Comparison of ENCODE assay signal across 25 mouse cellular contexts in genomic region chr9:17556186-17556585, GRCm38 (mm10).
DNase-seq lines count a peak whose midpoint lies in the region; ATAC-seq and TF ChIP-seq lines count a peak whose summit lies in the region.
"Had no signal": no experiment of that assay in that cellular context is flagged by ENCODE, and none has a peak within 500 bp of the region (broad histone marks: within the 10 kb centered on the region; RNA-seq: fewer than 3 reads in every experiment).

No protein-coding gene starts in this region.

- H3K4me1 ChIP-seq in CH12.LX (ENCODE audit: control insufficient read depth in 1 of 2, insufficient read depth in 2 of 2): no peaks in the 10 kb centered on the region
- no peaks in the 10 kb centered on the region for H3K4me1 ChIP-seq in ES-Bruce4 (ENCODE audit: control insufficient read depth, insufficient read depth, low read length)
- peaks cover 3 to 5% of the 10 kb centered on the region in 2 experiments; a peak in 3 of 4 replicates for H3K4me1 ChIP-seq in ES-E14 (ENCODE audit: control insufficient read depth in 2 of 2, insufficient read depth in 2 of 2, low read length in 2 of 2, poor library complexity in 1 of 2)
- H3K4me1 ChIP-seq in liver, embryonic 11.5 days (replicated peaks; ENCODE audit: control insufficient read depth, insufficient read depth, low read length): no peaks in the 10 kb centered on the region
- H3K4me1 ChIP-seq: embryonic facial prominence, embryonic 13.5 days; embryonic facial prominence, embryonic 15.5 days; forebrain, embryonic 10.5 days; forebrain, embryonic 12.5 days had no signal

- in situ Hi-C loops in CH12.LX (cut with MboI; ENCODE audit: low pct_ligation_motif_present, low pct_unique_long_range_greater_than_20kb, low sequenced_read_pairs): no loop called here
- in situ Hi-C loops in ES-E14 (cut with MboI; ENCODE audit: low sequenced_read_pairs in 2 of 2, unreplicated experiment in 2 of 2): no loop called here

- no peaks in the 10 kb centered on the region for H3K36me3 ChIP-seq in CH12.LX (replicated peaks in 1 of 2; ENCODE audit: control insufficient read depth in 1 of 2, insufficient read depth in 1 of 2, low read length in 1 of 2)
- H3K36me3 ChIP-seq in ES-Bruce4 (ENCODE audit: control insufficient read depth, insufficient read depth, low read length, poor library complexity, severe bottlenecking): no peaks in the 10 kb centered on the region
- H3K36me3 ChIP-seq in ES-E14 (ENCODE audit: control insufficient read depth, insufficient read depth, low read length, poor library complexity, severe bottlenecking): no peaks in the 10 kb centered on the region
- H3K36me3 ChIP-seq in liver, embryonic 11.5 days (ENCODE audit: control insufficient read depth, insufficient read depth, low read length): no peaks in the 10 kb centered on the region
- H3K36me3 ChIP-seq: embryonic facial prominence, embryonic 13.5 days; embryonic facial prominence, embryonic 15.5 days; forebrain, embryonic 10.5 days; forebrain, embryonic 12.5 days had no signal

- TF ChIP-seq CTCF in CH12.LX (conservative IDR thresholded peaks at IDR 0.05 in 1 of 2, IDR thresholded peaks at IDR 0.05 in 1 of 2; ENCODE audit: low read depth in 2 of 2, low read length in 2 of 2) (no peak), ES-Bruce4 (IDR thresholded peaks at IDR 0.05; ENCODE audit: low read depth, low read length) (no peak)

- no peaks in the 10 kb centered on the region for H3K79me2 ChIP-seq in CH12.LX (replicated peaks; ENCODE audit: control insufficient read depth, extremely low read depth, insufficient read depth, poor library complexity, severe bottlenecking)

- DNase-seq in CH12.LX (ENCODE audit: extremely low read depth): peak; percentile 6
- peak; percentile 30 for DNase-seq in ES-E14 (ENCODE audit: low read depth, low spot score)
- peak; percentile 84 for DNase-seq in ZHBTc4 (ENCODE audit: low read depth, low spot score)
- no peak for DNase-seq in cerebellum, postnatal 36 days
- DNase-seq in liver, embryonic 11.5 days (ENCODE audit: low spot score): no peak
- DNase-seq: adrenal gland, adult 2 months; adrenal gland, postnatal 10 days; adrenal gland, postnatal 25 days; B cell, adult 2 months; cerebellum, adult 11-12 months; cerebellum, adult 2 months; cerebellum, adult 9-10 months; cerebellum, postnatal 10 days; cerebellum, postnatal 25 days; embryo, embryonic 11 days had no signal

- ATAC-seq in cerebellum, adult (ENCODE audit: insufficient number of reproducible peaks, low FRiP score, low TSS enrichment): no peak
- ATAC-seq in liver, embryonic 11.5 days (replicated peaks; ENCODE audit: low FRiP score): no peak
- ATAC-seq: CD4-positive, CD25-positive, alpha-beta regulatory T cell, adult 4 months; forebrain, embryonic 14.5 days; forebrain, embryonic 16.5 days had no signal

- no peak for TF ChIP-seq RAD21 in CH12.LX (IDR thresholded peaks at IDR 0.05; ENCODE audit: low read depth, low read length)

- dilution Hi-C loops in CH12.LX (cut with MboI; ENCODE audit: extremely low pct_ligation_motif_present, extremely low pct_unique_long_range_greater_than_20kb, low sequenced_read_pairs): no loop called here

- no peaks in the 10 kb centered on the region for H3K9me3 ChIP-seq in CH12.LX (replicated peaks; ENCODE audit: low read length)
- H3K9me3 ChIP-seq in ES-Bruce4 (replicated peaks; ENCODE audit: control insufficient read depth, insufficient read depth, low read length, poor library complexity, severe bottlenecking): no peaks in the 10 kb centered on the region
- H3K9me3 ChIP-seq in ES-E14 (ENCODE audit: control insufficient read depth, insufficient read depth, low read depth, low read length): no peaks in the 10 kb centered on the region
- H3K9me3 ChIP-seq in liver, embryonic 11.5 days (ENCODE audit: control insufficient read depth, low read length): no peaks in the 10 kb centered on the region
- H3K9me3 ChIP-seq: embryonic facial prominence, embryonic 13.5 days; embryonic facial prominence, embryonic 15.5 days; forebrain, embryonic 10.5 days; forebrain, embryonic 12.5 days had no signal

- H3K27ac ChIP-seq in CH12.LX (ENCODE audit: insufficient read depth, low read depth) (no peak overlapping the region), ES-Bruce4 (ENCODE audit: insufficient read depth, low read length) (peak overlapping the region; percentile 44), ES-E14 (ENCODE audit: insufficient read depth, low read depth, low read length, poor library complexity, severe bottlenecking) (peak overlapping the region; percentile 58; the same call in 1 of the 2 replicates)
- H3K27ac ChIP-seq in liver, embryonic 11.5 days (ENCODE audit: low read depth, low read length): no peak overlapping the region
- H3K27ac ChIP-seq: embryonic facial prominence, embryonic 13.5 days; embryonic facial prominence, embryonic 15.5 days; forebrain, embryonic 10.5 days; forebrain, embryonic 12.5 days had no signal

- WGBS in liver, embryonic 11.5 days: 59% methylated on average over 1 of the region's 1 CpGs

- no peak overlapping the region for H3K4me3 ChIP-seq in CH12.LX (replicated peaks in 1 of 3; ENCODE audit: low read depth in 2 of 3, low read length in 2 of 3, poor library complexity in 1 of 3)
- H3K4me3 ChIP-seq in ES-Bruce4 (ENCODE audit: low read depth, low read length): no peak overlapping the region
- H3K4me3 ChIP-seq in ES-E14 (ENCODE audit: insufficient read depth in 1 of 2, low read depth in 1 of 2, low read length in 2 of 2, poor library complexity in 1 of 2, severe bottlenecking in 1 of 2): peak overlapping the region; percentile 65
- H3K4me3 ChIP-seq in liver, embryonic 11.5 days (ENCODE audit: low read depth, low read length): no peak overlapping the region
- H3K4me3 ChIP-seq: embryonic facial prominence, embryonic 13.5 days; embryonic facial prominence, embryonic 15.5 days; erythroblast, embryonic 14.5 days; forebrain, embryonic 10.5 days; forebrain, embryonic 12.5 days had no signal

- H3K27me3 ChIP-seq in CH12.LX (replicated peaks): no peaks in the 10 kb centered on the region
- H3K27me3 ChIP-seq in ES-Bruce4 (ENCODE audit: control insufficient read depth, insufficient read depth, low read length, poor library complexity, severe bottlenecking): no peaks in the 10 kb centered on the region
- no peaks in the 10 kb centered on the region for H3K27me3 ChIP-seq in liver, embryonic 11.5 days (replicated peaks; ENCODE audit: control insufficient read depth, insufficient read depth, low read length)
- H3K27me3 ChIP-seq: embryonic facial prominence, embryonic 13.5 days; embryonic facial prominence, embryonic 15.5 days; forebrain, embryonic 12.5 days had no signal

- H3K9ac ChIP-seq in CH12.LX (ENCODE audit: insufficient read depth, low read depth) (no peak overlapping the region), ES-Bruce4 (ENCODE audit: low read depth, poor library complexity, severe bottlenecking) (no peak overlapping the region), ES-E14 (ENCODE audit: insufficient read depth, low read depth, low read length, poor library complexity, severe bottlenecking) (peak overlapping the region; percentile 52; the same call in 1 of the 2 replicates)
- no peak overlapping the region for H3K9ac ChIP-seq in liver, embryonic 11.5 days (ENCODE audit: low read depth, low read length)
- H3K9ac ChIP-seq: embryonic facial prominence, embryonic 13.5 days; embryonic facial prominence, embryonic 15.5 days; forebrain, embryonic 12.5 days had no signal

- TF ChIP-seq POLR2A in CH12.LX (IDR thresholded peaks at IDR 0.05; ENCODE audit: low read depth, low read length) (no peak), ES-Bruce4 (IDR thresholded peaks at IDR 0.05; ENCODE audit: insufficient read depth, low read length) (no peak)

- TF ChIP-seq EP300 in CH12.LX (IDR thresholded peaks at IDR 0.05; ENCODE audit: low read length) (no peak), ES-Bruce4 (IDR thresholded peaks at IDR 0.05; ENCODE audit: insufficient read depth, low read depth, low read length) (no peak)

- H3K4me2 ChIP-seq in CH12.LX (ENCODE audit: insufficient read depth, low read depth, poor library complexity, severe bottlenecking): no peak overlapping the region
- no peak overlapping the region for H3K4me2 ChIP-seq in liver, embryonic 11.5 days
- H3K4me2 ChIP-seq: embryonic facial prominence, embryonic 13.5 days; embryonic facial prominence, embryonic 15.5 days; forebrain, embryonic 12.5 days had no signal

TF ChIP-seq in CH12.LX, 34 proteins besides CTCF, POLR2A, EP300 and RAD21 (continues in another document):
- TF ChIP-seq JUN (IDR thresholded peaks at IDR 0.05; ENCODE audit: insufficient read depth, low read depth, low read length): no peak
- no peak for TF ChIP-seq ELF1 (IDR thresholded peaks at IDR 0.05; ENCODE audit: low read depth, low read length)
- TF ChIP-seq USF1 (IDR thresholded peaks at IDR 0.05; ENCODE audit: low read depth, low read length): no peak
- TF ChIP-seq TCF12 (IDR thresholded peaks at IDR 0.05; ENCODE audit: low read depth, low read length): no peak
- no peak for TF ChIP-seq UBTF (IDR thresholded peaks at IDR 0.05; ENCODE audit: low read depth, low read length)
- TF ChIP-seq KAT2A (IDR thresholded peaks at IDR 0.05; ENCODE audit: insufficient replicate concordance, low read length): no peak
- no peak for TF ChIP-seq TBP (conservative IDR thresholded peaks at IDR 0.05; ENCODE audit: low read depth, low read length)
- TF ChIP-seq USF2 (conservative IDR thresholded peaks at IDR 0.05; ENCODE audit: low read depth, low read length): no peak
- no peak for TF ChIP-seq CHD2 (IDR thresholded peaks at IDR 0.05; ENCODE audit: low read length)
- TF ChIP-seq MXI1 (IDR thresholded peaks at IDR 0.05; ENCODE audit: low read depth, low read length): no peak
- no peak for TF ChIP-seq E2F4 (IDR thresholded peaks at IDR 0.05; ENCODE audit: insufficient replicate concordance, low read depth, low read length)

TF ChIP-seq in ES-E14, 5 proteins besides CTCF, POLR2A, EP300 and RAD21:
- no peak for TF ChIP-seq MAFK (IDR thresholded peaks at IDR 0.05; ENCODE audit: insufficient read depth, low read depth, low read length)
- TF ChIP-seq ZC3H11A (IDR thresholded peaks at IDR 0.05; ENCODE audit: borderline replicate concordance, low read depth, low read length): no peak
- TF ChIP-seq HCFC1 (IDR thresholded peaks at IDR 0.05; ENCODE audit: borderline replicate concordance, insufficient read depth, low read length): no peak
- no peak for TF ChIP-seq ZNF384 (IDR thresholded peaks at IDR 0.05; ENCODE audit: low read depth, low read length)
- TF ChIP-seq CHD2 (IDR thresholded peaks at IDR 0.05; ENCODE audit: low read depth, low read length): no peak

Comparison
In these comparisons a context has a peak if more than half of its experiments do, and no peak if none do; other contexts are left out.
1. DNase-seq: peak in CH12.LX (single experiment), ES-E14 (single experiment) and ZHBTc4 (single experiment); none in cerebellum, postnatal 36 days (0 of 2) and liver, embryonic 11.5 days (single experiment).
2. H3K27ac ChIP-seq: peak in ES-Bruce4 (single experiment) and ES-E14 (single experiment); none in CH12.LX (single experiment) and liver, embryonic 11.5 days (single experiment).
3. H3K4me3 ChIP-seq: peak in ES-E14 (2 of 2); none in CH12.LX (0 of 3), ES-Bruce4 (single experiment) and liver, embryonic 11.5 days (single experiment).